Mouse (Mus musculus) c-Kit-positive CD71-positive TER-119-positive erythroid progenitor cells, embryonic 14.5 days (primary cell): ENCODE results near the gene Set.

Experiments used
- DNase-seq: peaks from one replicate; pipeline ENCODE4 v3.0.0-alpha.2; 2013; ENCODE audit warnings: low spot score

Gene Set

GRCm38 (mm10) chr2:30091521-30091920 lies 34.3 kb downstream of the Set start:
- DNase-seq: no peak

- no peak for DNase-seq
Observed at GRCm38 (mm10) chr2:30092280-30092918, 35.2 kb downstream of the Set start.

DNA sequence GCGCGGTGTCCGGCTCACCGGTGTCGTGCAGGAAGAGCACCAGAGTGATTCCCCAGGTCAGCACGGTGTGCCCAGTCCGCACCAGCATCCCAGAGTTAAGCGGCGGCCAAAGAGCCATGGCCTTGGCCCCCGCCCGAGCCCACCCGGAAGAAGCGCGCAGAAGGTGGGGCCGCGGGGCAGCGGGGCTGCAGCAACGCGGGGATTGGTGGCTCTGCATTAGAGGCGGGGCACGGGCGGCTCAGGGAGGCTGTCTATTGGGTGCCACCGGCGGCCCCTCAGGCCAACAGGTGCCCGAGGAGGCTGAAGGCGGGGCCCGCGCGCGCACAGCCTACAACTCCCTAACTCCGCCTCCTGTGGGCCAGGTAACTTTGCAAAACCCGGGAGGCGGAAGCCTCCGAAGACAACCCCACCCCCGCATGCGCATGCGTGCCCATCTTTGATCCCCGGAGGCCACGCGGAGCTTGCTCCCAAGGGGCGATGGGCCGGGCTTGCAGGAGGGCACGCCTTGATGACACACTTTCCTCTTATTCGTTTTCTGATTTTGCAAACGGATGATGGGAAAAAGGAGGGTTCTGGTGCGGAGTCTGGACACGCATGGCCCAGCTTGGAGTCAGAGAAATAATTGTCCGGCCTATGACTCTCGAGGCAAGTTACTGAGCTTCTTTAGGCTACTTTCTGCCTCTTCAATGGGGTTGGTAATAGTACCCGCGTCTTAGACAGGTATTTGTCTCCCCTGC lies 36.5 kb downstream of the Set start, which contains the start of gene Zdhhc12:
Gene Zdhhc12, minus strand, starts transcription at position 178 of the 737 bp plus-strand sequence.
- DNase-seq: peak; percentile 96

DNA sequence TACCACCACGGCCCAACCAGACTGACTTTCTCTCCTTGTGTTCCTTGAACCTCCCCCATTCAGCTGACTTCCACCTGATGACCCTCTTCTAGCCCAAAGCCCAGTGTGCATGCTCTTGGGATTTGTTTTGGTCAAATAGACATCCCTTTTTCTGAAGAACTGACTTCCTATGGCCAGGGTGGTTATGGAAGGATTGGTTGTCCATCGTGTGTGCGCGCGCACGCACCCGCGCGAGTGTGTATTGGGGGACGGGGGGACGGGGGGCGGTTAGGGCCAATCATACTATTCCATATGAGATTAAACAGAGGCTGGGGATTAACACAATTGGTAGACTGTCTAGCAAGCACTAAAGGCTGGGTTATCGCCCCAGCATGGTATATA lies 37.0 kb downstream of the Set start:
- DNase-seq: no peak

- DNase-seq: peak; percentile 57
Observed at GRCm38 (mm10) chr2:30095882-30096527, 38.8 kb downstream of the Set start.

- DNase-seq: no peak
Observed at GRCm38 (mm10) chr2:30100214-30100613, 43.0 kb downstream of the Set start.

DNA sequence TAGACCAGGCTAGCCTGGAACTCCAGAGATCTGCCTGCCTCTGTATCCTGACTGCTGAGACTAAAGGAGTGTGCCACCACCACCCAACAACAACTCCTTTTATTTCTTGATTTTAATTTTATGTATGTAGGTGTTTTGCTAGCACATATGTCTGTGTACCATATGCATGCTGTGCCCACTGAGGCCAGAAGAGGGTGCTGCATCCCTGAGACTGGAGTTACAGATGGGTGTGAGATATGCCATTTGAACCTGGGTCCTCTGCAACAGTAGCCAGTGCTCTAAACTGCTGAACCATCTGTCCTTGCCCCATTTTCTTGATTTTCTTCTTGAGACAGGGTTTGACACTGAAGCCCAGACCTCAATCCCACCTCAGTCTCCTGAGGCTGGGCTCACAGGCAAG lies 49.2 kb downstream of the Set start:
- peak; percentile 65 for DNase-seq

DNA sequence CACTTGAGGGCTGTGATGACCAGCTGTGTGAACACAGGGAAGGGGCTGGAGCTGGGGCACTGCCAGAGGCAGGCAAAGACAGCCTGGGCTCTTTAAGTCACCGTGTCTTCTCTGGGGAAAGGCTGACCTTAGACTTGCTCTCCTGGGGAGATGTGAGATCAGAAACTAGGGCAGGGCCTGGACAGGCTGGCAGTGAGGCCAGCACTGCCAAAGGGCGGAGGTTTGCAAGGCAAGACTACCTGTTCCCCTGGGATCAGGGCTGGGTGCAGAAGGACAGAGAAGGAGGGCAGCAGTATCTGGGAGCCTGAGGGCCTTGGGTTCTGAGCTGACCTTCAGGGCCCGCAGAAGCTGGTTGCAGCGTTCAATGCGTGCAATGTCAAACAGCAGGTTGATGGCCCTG lies 50.5 kb downstream of the Set start:
- no peak for DNase-seq

DNA sequence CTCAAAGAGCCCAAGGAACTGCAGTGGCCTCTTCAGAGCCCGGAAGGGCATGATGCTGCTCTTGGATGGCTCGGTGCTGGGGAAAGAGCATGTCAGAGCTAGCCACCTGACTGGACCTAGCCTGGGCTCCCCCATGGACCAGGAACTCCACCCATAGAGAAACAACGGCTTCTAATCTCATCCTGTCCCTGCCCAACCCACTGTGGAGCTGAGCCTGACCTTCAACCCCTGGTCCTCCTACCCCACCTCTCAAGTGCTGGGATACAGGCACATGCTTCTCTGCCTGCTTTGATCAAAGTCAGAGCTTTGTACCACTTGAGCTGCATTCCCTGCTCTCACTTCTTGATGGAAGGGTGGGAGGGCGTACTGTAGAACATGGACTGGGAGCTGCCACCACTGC lies 51.1 kb downstream of the Set start:
- no peak for DNase-seq

- no peak for DNase-seq
Observed at GRCm38 (mm10) chr2:30111500-30111899, 54.3 kb downstream of the Set start.

- DNase-seq: no peak
Observed at GRCm38 (mm10) chr2:30112564-30112963, 55.4 kb downstream of the Set start.

DNA sequence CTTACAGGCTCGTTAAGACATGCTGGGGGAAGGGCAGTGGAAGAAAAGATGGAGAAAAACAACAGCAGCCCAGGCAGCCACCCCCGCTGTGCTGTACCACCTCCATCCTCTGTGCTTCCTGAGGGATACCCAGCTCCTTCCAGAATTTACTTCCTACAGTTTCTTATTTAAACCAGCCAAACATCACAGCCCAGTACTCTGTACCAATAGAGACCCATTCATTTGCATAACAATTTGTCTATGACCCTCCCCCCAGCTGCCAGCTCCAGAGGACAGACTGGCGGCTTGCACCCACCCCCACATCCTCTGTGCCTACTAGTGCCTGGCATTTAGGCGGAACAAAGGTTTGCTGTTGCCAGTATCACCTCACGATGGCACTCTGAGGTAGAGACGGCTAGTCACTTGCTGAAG lies 62.5 kb downstream of the Set start:
- no peak for DNase-seq

- DNase-seq: no peak
Observed at GRCm38 (mm10) chr2:30120269-30120668, 63.1 kb downstream of the Set start.
